10 mouse cellular contexts compared by ENCODE assay signal in genomic region chr13:24337874-24338273, GRCm38 (mm10). TPM values are rescaled to one million over a fixed set of nuclear protein-coding genes. Genes with fewer than 3 reads are reported as not detected.
A peak's percentile ranks its signal among the peaks of the same experiment; 100 is the strongest.
DNase-seq lines count a peak whose midpoint lies in the region; ATAC-seq and TF ChIP-seq lines count a peak whose summit lies in the region.
"Had no signal": no experiment of that assay in that cellular context is flagged by ENCODE, and none has a peak within 500 bp of the region (broad histone marks: within the 10 kb centered on the region; RNA-seq: fewer than 3 reads in every experiment).

No protein-coding gene starts in this region.

- H3K9ac ChIP-seq in hindbrain, embryonic 11.5 days (ENCODE audit: low read depth, low read length) = no peak overlapping the region
- no peak overlapping the region for H3K9ac ChIP-seq in hindbrain, embryonic 13.5 days
- H3K9ac ChIP-seq: embryonic facial prominence, embryonic 13.5 days; midbrain, embryonic 12.5 days had no signal

- no peaks in the 10 kb centered on the region for H3K9me3 ChIP-seq in hindbrain, embryonic 11.5 days (ENCODE audit: control insufficient read depth, low read length)
- H3K9me3 ChIP-seq in hindbrain, embryonic 13.5 days = no peaks in the 10 kb centered on the region
- H3K9me3 ChIP-seq in E14TG2a.4 (ENCODE audit: low read length) = peaks cover 9% of the 10 kb centered on the region
- H3K9me3 ChIP-seq: embryonic facial prominence, embryonic 13.5 days; midbrain, embryonic 12.5 days had no signal

- no peak for ATAC-seq in hindbrain, embryonic 11.5 days (ENCODE audit: low FRiP score)
- ATAC-seq in hindbrain, embryonic 13.5 days (ENCODE audit: low FRiP score) = no peak

- no peaks in the 10 kb centered on the region for H3K27me3 ChIP-seq in hindbrain, embryonic 11.5 days (ENCODE audit: control insufficient read depth, insufficient read depth, low read length)
- H3K27me3 ChIP-seq in hindbrain, embryonic 13.5 days = no peaks in the 10 kb centered on the region
- H3K27me3 ChIP-seq in E14TG2a.4 (ENCODE audit: insufficient read depth, low read length) = no peaks in the 10 kb centered on the region
- H3K27me3 ChIP-seq: embryonic facial prominence, embryonic 13.5 days; midbrain, embryonic 12.5 days had no signal

- H3K27ac ChIP-seq in hindbrain, embryonic 11.5 days (ENCODE audit: low read depth, low read length) = no peak overlapping the region
- H3K27ac ChIP-seq in hindbrain, embryonic 13.5 days = no peak overlapping the region
- H3K27ac ChIP-seq: embryonic facial prominence, embryonic 13.5 days; midbrain, embryonic 12.5 days had no signal

- no peaks in the 10 kb centered on the region for H3K36me3 ChIP-seq in hindbrain, embryonic 11.5 days (ENCODE audit: control insufficient read depth, insufficient read depth, low read length)
- no peaks in the 10 kb centered on the region for H3K36me3 ChIP-seq in hindbrain, embryonic 13.5 days
- no peaks in the 10 kb centered on the region for H3K36me3 ChIP-seq in E14TG2a.4 (ENCODE audit: insufficient read depth, low read length)
- H3K36me3 ChIP-seq: embryonic facial prominence, embryonic 13.5 days; midbrain, embryonic 12.5 days had no signal

- no peak overlapping the region for H3K4me3 ChIP-seq in hindbrain, embryonic 11.5 days (ENCODE audit: low read depth, low read length)
- no peak overlapping the region for H3K4me3 ChIP-seq in hindbrain, embryonic 13.5 days
- no peak overlapping the region for H3K4me3 ChIP-seq in E14TG2a.4 (replicated peaks; ENCODE audit: low read length)
- H3K4me3 ChIP-seq: embryonic facial prominence, embryonic 13.5 days; midbrain, embryonic 12.5 days had no signal

- peak; percentile 46 for TF ChIP-seq CTCF in E14TG2a.4 (conservative IDR thresholded peaks at IDR 0.05; ENCODE audit: low read length)

- H3K4me1 ChIP-seq in hindbrain, embryonic 11.5 days (replicated peaks; ENCODE audit: control insufficient read depth, insufficient read depth, low read length) = no peaks in the 10 kb centered on the region
- H3K4me1 ChIP-seq in hindbrain, embryonic 13.5 days (replicated peaks) = no peaks in the 10 kb centered on the region
- no peaks in the 10 kb centered on the region; the same call in 1 of the 2 replicates for H3K4me1 ChIP-seq in E14TG2a.4 (replicated peaks; ENCODE audit: low read depth, low read length)
- H3K4me1 ChIP-seq: embryonic facial prominence, embryonic 13.5 days; midbrain, embryonic 12.5 days had no signal

- H3K4me2 ChIP-seq in hindbrain, embryonic 11.5 days (replicated peaks; ENCODE audit: low read depth, low read length) = no peak overlapping the region
- H3K4me2 ChIP-seq in hindbrain, embryonic 13.5 days = no peak overlapping the region
- H3K4me2 ChIP-seq: embryonic facial prominence, embryonic 13.5 days; midbrain, embryonic 12.5 days had no signal

- peak; percentile 43 for DNase-seq in hindbrain, embryonic 11.5 days (ENCODE audit: low spot score)
- DNase-seq in c-Kit-positive CD71-positive TER-119-positive erythroid progenitor cells, embryonic 14.5 days (ENCODE audit: low spot score) = peak; percentile 49
- peak; percentile 56 for DNase-seq in liver
- DNase-seq in retina, adult 2 months (ENCODE audit: low read depth, low spot score) = peak; percentile 33
- DNase-seq in urinary bladder, adult 2 months (ENCODE audit: low spot score) = no peak
- DNase-seq in yolk sac, embryonic 10.5 days (ENCODE audit: low spot score) = no peak

- 51% methylated on average over 3 of the region's 3 CpGs for WGBS in hindbrain, embryonic 11.5 days
- WGBS in hindbrain, embryonic 13.5 days = 61% methylated on average over 3 of the region's 3 CpGs

RNA-seq across cellular contexts. Expression of gene Cmah, which starts 10.7 kb away (rescaled TPM):
- polyA plus RNA-seq in hindbrain, embryonic 11.5 days (2014; fragmentation: Nextera tagmentation; extraction: Ambion mirVana) = 0.33 and 0.43 TPM in 2 replicates
- polyA plus RNA-seq in hindbrain, embryonic 13.5 days (2015; fragmentation: Nextera tagmentation; extraction: Ambion mirVana) = 0.47 and 0.49 TPM in 2 replicates
- polyA plus RNA-seq in urinary bladder, adult 2 months (2012; rRNA removed) = 1.5 and 2.0 TPM in 2 replicates

RNA-seq across cellular contexts. Expression of gene Carmil1, which starts 57.3 kb away (rescaled TPM):
- 18.3 and 20.0 TPM in 2 replicates for polyA plus RNA-seq in hindbrain, embryonic 11.5 days (2014; fragmentation: Nextera tagmentation; extraction: Ambion mirVana)
- 27.9 and 28.7 TPM in 2 replicates for polyA plus RNA-seq in hindbrain, embryonic 13.5 days (2015; fragmentation: Nextera tagmentation; extraction: Ambion mirVana)
- polyA plus RNA-seq in urinary bladder, adult 2 months (2012; rRNA removed) = 15.1 and 23.3 TPM in 2 replicates

Comparison
In these comparisons a context has a peak if more than half of its experiments do, and no peak if none do; other contexts are left out.
1. DNase-seq: peak in hindbrain, embryonic 11.5 days (single experiment), c-Kit-positive CD71-positive TER-119-positive erythroid progenitor cells, embryonic 14.5 days (single experiment), liver (single experiment) and retina, adult 2 months (single experiment); none in urinary bladder, adult 2 months (single experiment) and yolk sac, embryonic 10.5 days (single experiment).